Mouse (Mus musculus): ENCODE measurements around the gene Sprr4. TPM values are rescaled to one million over a fixed set of nuclear protein-coding genes. Genes with fewer than 3 reads are reported as not detected.

The Sprr4 gene
- not detected in 2 replicates for polyA plus RNA-seq (2012; rRNA removed)

DNA sequence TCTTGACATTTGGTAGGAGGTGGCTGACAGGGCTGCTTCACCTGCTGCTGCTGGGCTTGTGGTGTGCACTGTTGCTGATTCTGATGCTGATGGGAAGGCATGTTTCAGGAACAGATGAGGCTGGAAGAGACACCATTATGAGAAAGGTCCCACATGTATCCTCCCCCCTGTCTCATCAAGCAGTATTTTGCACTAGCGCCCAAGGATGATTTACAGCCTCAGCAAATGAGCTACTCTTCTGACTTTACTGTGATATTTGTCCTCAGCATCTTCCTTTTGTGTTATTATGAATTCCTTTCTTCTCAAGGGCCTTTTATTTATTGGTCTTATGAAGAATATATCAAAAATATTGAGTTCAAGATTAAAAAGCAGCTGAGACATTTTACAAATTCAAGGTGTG lies at the start of gene Sprr4:
Gene Sprr4, minus strand, starts transcription at position 101 of the 400 bp plus-strand sequence.

DNA sequence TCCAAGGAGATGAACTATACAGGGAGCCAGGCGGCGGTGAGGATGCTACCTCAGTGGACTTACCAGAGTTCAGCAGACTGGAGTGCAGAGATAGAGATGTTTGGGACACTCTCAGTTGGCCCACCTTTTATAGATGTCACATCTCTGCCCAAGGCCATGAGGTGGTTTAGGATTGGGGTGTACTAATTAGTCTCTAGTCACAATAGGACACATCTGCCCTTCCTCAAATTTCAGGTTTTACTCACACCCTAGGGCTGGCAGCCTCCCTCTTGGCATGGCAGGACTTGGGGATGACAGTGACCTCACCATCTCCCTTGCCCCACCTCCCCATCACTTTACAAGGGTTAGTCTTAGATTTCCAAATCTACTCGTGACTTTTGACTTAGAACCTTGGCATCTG lies 34.1 kb upstream of the Sprr4 start, which contains the start of gene 2310046K23Rik:
Gene 2310046K23Rik, minus strand, starts transcription at position 101 of the 400 bp plus-strand sequence.

DNA sequence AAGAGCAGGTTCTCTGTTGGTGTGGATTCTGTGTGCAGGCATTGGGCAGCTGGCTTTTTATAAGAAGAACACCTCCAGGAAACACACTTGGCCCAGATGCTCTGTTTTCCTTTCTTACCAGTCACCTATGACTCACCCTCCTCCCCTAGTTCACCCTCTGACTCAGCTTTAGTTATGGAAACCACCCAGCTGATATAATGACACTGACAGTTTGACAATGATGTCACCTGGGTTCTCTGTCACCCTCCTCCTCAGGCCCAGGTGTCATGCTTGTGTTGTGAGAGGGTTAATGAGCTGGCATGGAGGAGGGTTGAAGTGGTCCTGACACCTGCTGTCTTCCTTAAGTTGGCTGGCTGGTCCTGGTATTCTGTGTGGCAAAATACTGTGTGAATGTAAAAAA lies 14.4 kb downstream of the Sprr4 start, which contains the start of gene Sprr1a:
Gene Sprr1a, minus strand, starts transcription at position 33 of the 400 bp plus-strand sequence.

DNA sequence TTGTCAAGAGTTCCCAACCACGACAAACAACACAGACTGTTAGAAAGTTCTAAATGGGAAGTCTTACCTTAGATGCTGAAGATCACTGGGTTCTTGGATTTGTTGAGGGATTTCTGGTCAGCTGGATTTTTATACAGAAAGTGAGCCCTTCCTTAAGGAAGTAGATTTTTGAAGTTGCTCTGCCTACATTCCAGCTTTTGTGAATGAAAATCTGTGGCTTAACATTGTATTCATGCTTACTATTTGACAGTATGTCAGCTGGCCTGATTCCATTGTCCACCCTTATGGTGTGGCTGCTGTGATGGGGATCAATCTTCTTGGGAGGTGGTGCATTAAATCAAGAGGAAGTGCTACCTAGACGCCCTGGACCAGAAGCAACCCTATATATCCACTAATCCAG lies 41.7 kb downstream of the Sprr4 start, which contains the start of gene Sprr3:
Gene Sprr3, minus strand, starts transcription at position 101 of the 400 bp plus-strand sequence.

Other genes with a start within 250 kb of the Sprr4 start
- not detected in 2 replicates for gene Sprr2a3, start 215.1 kb downstream of the Sprr4 start, polyA plus RNA-seq (2012; rRNA removed)
- not detected in 2 replicates for gene Sprr2b, start 183.9 kb downstream of the Sprr4 start, polyA plus RNA-seq (2012; rRNA removed)
- gene Sprr2d, start 161.4 kb downstream of the Sprr4 start, polyA plus RNA-seq (2012; rRNA removed): not detected in 2 replicates
- gene Sprr2e, start 148.3 kb downstream of the Sprr4 start, polyA plus RNA-seq (2012; rRNA removed): not detected in 2 replicates
- gene Sprr2f, start 135.3 kb downstream of the Sprr4 start, polyA plus RNA-seq (2012; rRNA removed): not detected in 2 replicates
- gene Sprr2h, start 114.8 kb downstream of the Sprr4 start, polyA plus RNA-seq (2012; rRNA removed): not detected in 2 replicates
- not detected in 2 replicates for gene Sprr2i, start 92.5 kb downstream of the Sprr4 start, polyA plus RNA-seq (2012; rRNA removed)
- gene Sprr2j-ps, start 82.4 kb downstream of the Sprr4 start, polyA plus RNA-seq (2012; rRNA removed): not detected in 2 replicates
- gene Gm9774, start 71.1 kb downstream of the Sprr4 start, polyA plus RNA-seq (2012; rRNA removed): 3.4 and 4.3 TPM in 2 replicates
- 0.05 TPM in 1 of 2 replicates, not detected in the other for gene Sprr2k, start 67.9 kb downstream of the Sprr4 start, polyA plus RNA-seq (2012; rRNA removed)
- gene Sprr1b, start 61.7 kb downstream of the Sprr4 start, polyA plus RNA-seq (2012; rRNA removed): not detected in 2 replicates
- not detected in 2 replicates for gene Sprr3, start 41.8 kb downstream of the Sprr4 start, polyA plus RNA-seq (2012; rRNA removed)
- 0.06 TPM in 1 of 2 replicates, not detected in the other for gene Sprr1a, start 14.6 kb downstream of the Sprr4 start, polyA plus RNA-seq (2012; rRNA removed)
- gene 2310046K23Rik, start 34.0 kb upstream of the Sprr4 start, polyA plus RNA-seq (2012; rRNA removed): not detected in 2 replicates
- 0.03 TPM in 2 replicates for gene Ivl, start 73.2 kb upstream of the Sprr4 start, polyA plus RNA-seq (2012; rRNA removed)
- 0.03 TPM in 1 of 2 replicates, not detected in the other for gene Smcp, start 88.5 kb upstream of the Sprr4 start, polyA plus RNA-seq (2012; rRNA removed)
- gene 2210017I01Rik, start 107.0 kb upstream of the Sprr4 start, polyA plus RNA-seq (2012; rRNA removed): not detected in 2 replicates
- gene Lce6a, start 121.2 kb upstream of the Sprr4 start, polyA plus RNA-seq (2012; rRNA removed): not detected in 2 replicates
- gene Lce1a1, start 147.8 kb upstream of the Sprr4 start, polyA plus RNA-seq (2012; rRNA removed): not detected in 2 replicates
- gene Lce1b, start 156.4 kb upstream of the Sprr4 start, polyA plus RNA-seq (2012; rRNA removed): not detected in 2 replicates
- not detected in 2 replicates for gene Lce1a2, start 169.8 kb upstream of the Sprr4 start, polyA plus RNA-seq (2012; rRNA removed)
- gene Lce1c, start 178.8 kb upstream of the Sprr4 start, polyA plus RNA-seq (2012; rRNA removed): not detected in 2 replicates
- gene Lce1d, start 186.7 kb upstream of the Sprr4 start, polyA plus RNA-seq (2012; rRNA removed): not detected in 2 replicates
- gene Lce1e, start 208.6 kb upstream of the Sprr4 start, polyA plus RNA-seq (2012; rRNA removed): not detected in 2 replicates
- not detected in 2 replicates for gene Lce1f, start 219.9 kb upstream of the Sprr4 start, polyA plus RNA-seq (2012; rRNA removed)
- gene Gm38119, start 238.6 kb upstream of the Sprr4 start, polyA plus RNA-seq (2012; rRNA removed): not detected in 2 replicates

All from liver, embryonic 14 days (tissue).